Mouse (Mus musculus): ENCODE results near the gene Scrn3. TPM values are rescaled to one million over a fixed set of nuclear protein-coding genes. Genes with fewer than 3 reads are reported as not detected.

Gene Scrn3
- total RNA-seq, 2 experiments from 2014 or later, result 20.2 to 21.8 TPM

GRCm38 (mm10) chr2:73274119-73274920, 38.1 kb upstream of the Scrn3 start:
- DNase-seq, result peak; percentile 43

- DNase-seq, result no peak
These were observed 37.0 kb upstream of the Scrn3 start for GRCm38 (mm10) chr2:73275261-73276040.

- DNase-seq, result no peak
These were observed 36.2 kb upstream of the Scrn3 start for GRCm38 (mm10) chr2:73276141-73276571.

GRCm38 (mm10) chr2:73277021-73277708, 35.2 kb upstream of the Scrn3 start:
- peak; percentile 32 for DNase-seq

GRCm38 (mm10) chr2:73277709-73278075, 34.7 kb upstream of the Scrn3 start:
- DNase-seq, result peak; percentile 31

DNA sequence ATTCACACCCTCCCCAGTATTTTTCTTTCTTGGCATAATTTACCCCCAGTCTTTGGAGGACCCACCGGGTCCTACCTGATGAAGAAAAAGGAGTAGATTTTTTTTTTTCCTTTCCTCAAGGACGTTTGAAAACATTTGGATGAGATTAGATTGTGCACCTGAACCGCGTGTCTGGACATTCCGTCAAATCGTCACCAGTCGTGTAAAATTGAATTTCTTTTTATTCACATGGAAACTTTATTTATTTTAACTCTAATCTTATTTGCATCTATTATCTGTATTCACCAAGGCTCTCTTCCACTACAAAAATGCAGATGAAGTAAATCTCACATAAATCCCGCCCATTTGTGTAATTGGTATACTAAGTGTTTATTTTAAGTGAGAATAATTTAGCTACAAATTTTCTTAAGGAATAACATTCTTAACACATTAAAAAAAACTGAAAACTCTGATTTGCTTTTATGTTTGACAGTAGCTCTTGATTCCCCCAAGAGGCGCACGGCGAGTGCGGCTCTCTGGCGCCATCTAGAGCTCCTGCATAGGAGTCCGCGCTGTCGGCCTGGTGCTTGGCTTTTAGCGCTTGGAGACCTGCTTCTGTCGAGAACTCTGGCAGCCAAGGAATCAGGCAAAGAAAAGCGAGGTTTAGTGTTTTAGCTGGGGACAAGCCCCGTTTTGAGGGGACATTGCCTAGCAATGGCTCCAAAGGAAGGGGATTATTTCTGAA, 34.1 kb upstream of the Scrn3 start:
- DNase-seq, result peak; percentile 91

DNA sequence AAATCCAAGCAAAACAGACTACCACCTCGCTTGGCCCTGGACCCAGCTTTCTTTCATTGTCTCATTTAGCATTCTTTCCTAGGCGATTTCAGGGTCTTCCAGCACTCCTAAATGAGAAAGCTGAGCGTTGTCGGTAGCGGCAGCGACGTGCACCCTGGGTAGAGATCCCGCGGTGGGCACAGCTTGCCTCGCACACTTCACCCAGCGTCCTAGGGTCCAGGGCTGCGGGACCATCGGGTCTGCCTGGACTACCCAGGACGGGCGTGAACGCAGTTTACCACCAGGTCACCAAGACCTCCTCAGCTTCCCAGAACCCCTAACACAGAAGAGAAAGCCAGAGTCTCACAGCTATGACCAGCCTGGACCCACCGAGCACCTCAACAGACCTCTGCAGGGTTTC, 33.5 kb upstream of the Scrn3 start:
- DNase-seq, result no peak

GRCm38 (mm10) chr2:73279271-73280038, 32.9 kb upstream of the Scrn3 start:
- DNase-seq, result no peak

DNA sequence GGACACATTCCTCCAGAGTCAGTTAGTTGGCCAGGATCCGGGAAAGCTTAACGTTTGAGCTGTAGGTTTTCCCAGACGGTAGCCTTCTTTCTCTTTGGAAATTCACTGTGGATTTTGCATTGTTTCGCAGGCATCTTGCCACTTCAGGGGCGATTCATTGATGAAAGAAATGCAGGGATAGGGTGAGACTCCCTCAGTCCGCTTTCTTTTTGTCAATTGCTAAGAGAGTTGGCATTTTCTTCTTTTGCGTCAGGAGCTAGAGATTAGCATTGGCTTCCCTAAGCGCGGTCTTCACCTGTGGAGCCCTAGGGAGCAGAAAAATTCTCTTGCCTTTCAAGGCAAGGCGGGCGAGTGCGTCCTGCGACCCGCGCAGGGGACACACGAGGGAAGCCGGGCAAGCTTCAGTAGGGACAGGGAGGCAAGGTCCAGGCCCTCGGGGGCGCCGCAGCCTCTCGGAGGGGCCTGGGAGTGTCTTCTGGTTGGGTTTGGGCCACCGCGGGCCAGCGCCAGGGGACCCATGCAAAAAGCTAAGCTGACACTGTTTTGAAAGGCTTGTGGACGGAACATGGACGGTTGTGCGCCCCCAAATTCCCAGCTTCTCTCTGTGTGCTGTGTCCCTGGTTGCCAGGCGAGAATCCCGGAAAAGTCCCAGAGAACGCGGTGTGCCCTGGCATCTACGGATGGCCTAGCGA, 31.9 kb upstream of the Scrn3 start:
- no peak for DNase-seq

- no peak for DNase-seq
These were observed 31.2 kb upstream of the Scrn3 start for GRCm38 (mm10) chr2:73281048-73281661.

- no peak for DNase-seq
These were observed 30.7 kb upstream of the Scrn3 start for GRCm38 (mm10) chr2:73281707-73282106.

GRCm38 (mm10) chr2:73285630-73286029, 26.8 kb upstream of the Scrn3 start:
- DNase-seq, result no peak

DNA sequence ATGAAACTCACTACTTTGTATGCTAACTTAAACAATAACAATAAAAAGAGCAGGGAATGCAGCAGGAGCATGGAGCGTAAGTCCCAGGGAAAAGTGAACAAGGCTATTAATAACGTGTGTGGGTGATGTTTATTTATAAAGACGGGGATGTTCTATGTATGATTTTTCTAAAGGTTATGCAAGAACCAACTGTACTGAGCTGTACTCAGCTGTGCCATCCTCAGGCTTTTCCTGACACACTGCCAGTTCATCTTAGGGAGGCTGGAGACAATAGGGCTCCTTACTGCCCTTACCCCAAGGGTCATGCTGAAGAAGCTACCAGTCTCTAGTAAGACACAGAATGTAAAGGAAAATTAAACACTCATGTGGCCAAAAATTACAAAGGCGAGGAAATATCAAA, 21.3 kb upstream of the Scrn3 start:
- DNase-seq, result no peak

DNA sequence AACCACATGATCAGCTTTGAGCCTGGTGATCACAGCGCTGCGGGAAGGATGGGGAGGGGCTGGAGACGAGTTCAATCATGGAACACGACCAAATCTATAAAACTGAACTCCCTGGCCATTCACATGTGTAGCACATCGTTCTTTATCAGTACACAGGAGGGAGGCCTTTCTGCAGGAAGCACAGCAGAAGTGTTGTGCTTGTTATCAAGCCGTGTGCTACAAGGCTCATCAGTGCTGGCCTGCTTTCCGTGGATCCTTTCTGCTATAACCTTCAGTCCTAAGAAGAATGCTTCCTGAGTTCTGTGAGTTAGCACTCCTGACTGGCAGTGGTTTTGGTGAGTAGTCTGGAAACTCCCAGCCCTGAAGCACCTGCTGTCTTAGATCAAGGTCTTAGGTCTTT, 17.4 kb upstream of the Scrn3 start:
- no peak for DNase-seq

DNA sequence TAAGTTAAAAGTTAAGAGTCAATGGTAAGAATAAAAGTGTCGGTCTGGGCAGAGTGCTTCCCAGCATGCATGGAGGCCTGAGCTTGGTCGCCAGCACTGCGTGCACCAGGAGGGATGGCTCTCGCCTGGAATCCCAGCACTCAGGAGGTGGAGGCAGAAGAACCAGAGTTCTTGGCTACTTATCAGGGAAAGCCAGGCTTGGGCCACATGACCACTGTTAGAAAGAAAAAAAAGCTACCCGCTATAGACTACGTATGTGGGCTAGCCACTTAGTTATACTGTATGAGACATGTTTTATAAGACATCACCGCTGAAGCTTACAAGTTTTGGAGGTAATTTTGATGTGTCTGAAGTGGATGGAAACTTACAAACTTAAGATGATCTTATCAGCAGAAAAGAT, 14.2 kb upstream of the Scrn3 start:
- DNase-seq, result no peak

DNA sequence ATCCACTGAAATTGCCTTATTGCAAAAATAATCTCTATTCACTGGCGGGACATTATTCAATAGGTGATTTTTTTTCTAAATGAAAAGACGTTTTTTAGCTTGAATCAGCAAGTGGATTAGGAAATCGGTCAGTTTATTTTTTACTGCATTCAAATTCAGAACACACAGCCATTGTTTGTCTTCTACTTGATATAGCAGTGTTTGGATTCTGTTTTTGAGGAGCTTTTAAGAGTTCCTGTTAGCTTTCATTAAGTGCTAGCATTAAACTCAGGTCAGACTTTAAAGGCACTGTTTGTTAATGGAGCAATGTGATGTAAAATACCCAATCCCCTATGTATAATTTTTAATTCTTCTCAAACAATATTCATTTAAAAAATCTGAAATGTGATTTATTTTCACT, 13.6 kb upstream of the Scrn3 start:
- DNase-seq, result no peak

DNA sequence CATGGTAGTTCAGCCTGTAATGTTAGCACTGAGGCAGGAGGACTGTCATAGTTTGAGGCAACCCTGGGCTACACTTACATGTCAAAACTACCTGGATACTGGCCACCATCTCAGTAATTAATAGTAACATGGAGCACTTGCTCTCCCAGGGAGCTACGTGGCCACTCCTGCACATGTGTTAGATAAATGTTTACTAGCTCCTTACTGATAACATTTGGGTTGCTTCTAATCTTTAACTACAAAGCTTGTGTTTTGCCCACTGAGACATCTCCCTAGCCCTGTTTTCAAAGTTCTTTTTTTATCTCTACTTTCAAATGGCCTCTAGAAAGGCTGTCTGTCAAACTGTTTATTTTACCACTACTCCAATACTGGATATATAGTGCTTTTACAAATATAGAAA, 10.4 kb upstream of the Scrn3 start:
- DNase-seq, result no peak

GRCm38 (mm10) chr2:73302722-73303121, 9.7 kb upstream of the Scrn3 start:
- DNase-seq, result no peak

DNA sequence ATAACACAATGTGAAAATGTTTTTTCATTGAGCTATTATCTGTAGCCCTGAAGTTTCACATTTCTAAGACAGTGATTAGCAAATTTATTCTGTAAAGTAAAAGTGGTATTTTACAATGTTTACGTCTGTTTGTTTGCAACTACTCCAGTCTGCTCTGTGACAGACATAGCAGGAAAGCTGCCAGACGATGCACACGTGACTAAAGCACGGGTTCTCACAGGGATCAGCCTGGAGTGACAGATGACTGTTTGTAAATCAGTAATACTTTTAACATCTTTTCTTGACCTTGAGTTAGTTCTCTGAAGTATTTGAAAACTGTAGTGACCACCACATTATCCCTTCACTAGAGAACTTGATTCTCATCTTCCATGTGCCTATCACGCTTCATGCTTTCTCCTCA, 7.9 kb upstream of the Scrn3 start:
- DNase-seq, result no peak

DNA sequence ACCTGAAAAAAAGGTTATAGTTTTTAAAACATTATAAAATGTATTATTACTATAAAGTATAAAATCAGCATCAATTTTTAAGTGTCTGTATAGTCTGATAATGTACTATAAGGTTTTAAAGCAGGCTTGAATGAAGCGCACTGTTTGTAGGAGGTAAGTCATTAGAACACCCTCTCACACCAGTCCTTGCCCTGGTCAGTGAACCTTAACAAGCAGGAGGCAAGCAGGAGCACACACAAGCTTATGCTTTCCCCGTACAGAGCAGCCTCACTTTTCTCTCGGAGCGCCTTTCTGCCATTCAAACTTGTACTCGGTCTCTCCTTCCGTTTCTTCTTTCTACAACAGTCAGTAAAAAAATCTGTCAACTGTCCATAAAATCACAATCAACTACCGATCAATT, 6.4 kb upstream of the Scrn3 start:
- no peak for DNase-seq

GRCm38 (mm10) chr2:73313117-73313501, 708 bp downstream of the Scrn3 start:
- DNase-seq, result peak; percentile 15

All from gastrocnemius, postnatal 10 days (tissue).